Mouse (Mus musculus) neural tube, embryonic 11.5 days (tissue): ENCODE measurements at regions not wholly inside any gene's neighbourhood (a gene's known extent, or its start where the extent isn't known, plus 50 kb on each side); places are given as distances from the start of the nearest gene placed in this dataset.

ENCODE experiments used
- ATAC-seq: fragments of 200-750 bp; cut with Nextera tagmentation; 2 replicates; pipeline ENCODE4 v1.8.0; 2017; ENCODE audit warnings: moderate number of reproducible peaks, mild to moderate bottlenecking, moderate TSS enrichment, moderate library complexity; ENCODE audit not compliant: insufficient read depth, low FRiP score, low TSS enrichment
- DNase-seq: peaks from one replicate; pipeline ENCODE4 v3.0.0-alpha.2; 2015; ENCODE audit warnings: low spot score
- H3K27ac ChIP-seq: fragments of 300-500 bp; sonication (generic); 2 replicates; pipeline ENCODE4 v1.5.1; 2014; ENCODE audit warnings: low read depth, mild to moderate bottlenecking, low read length
- H3K27me3 ChIP-seq: fragments of 300-500 bp; sonication (generic); 2 replicates; pipeline ENCODE4 v1.6.1; 2014; ENCODE audit warnings: mild to moderate bottlenecking, low read length, mixed read lengths; ENCODE audit not compliant: control insufficient read depth, insufficient read depth
- H3K36me3 ChIP-seq: fragments of 300-500 bp; sonication (generic); 2 replicates; pipeline ENCODE4 v1.6.1; 2014; ENCODE audit warnings: mild to moderate bottlenecking, low read length, moderate library complexity, mixed read lengths; ENCODE audit not compliant: control insufficient read depth, insufficient read depth
- H3K4me1 ChIP-seq: fragments of 300-500 bp; sonication (generic); 2 replicates; pipeline ENCODE4 v1.6.1; 2014; ENCODE audit warnings: low read length, mixed read lengths; ENCODE audit not compliant: control insufficient read depth, insufficient read depth
- H3K4me2 ChIP-seq: fragments of 300-500 bp; sonication (generic); 2 replicates; pipeline ENCODE4 v1.6.1; 2014; ENCODE audit warnings: low read depth, mild to moderate bottlenecking, moderate library complexity
- H3K4me3 ChIP-seq: fragments of 300-500 bp; sonication (generic); 2 replicates; pipeline ENCODE4 v1.5.1; 2014; ENCODE audit warnings: low read depth, low read length
- H3K9ac ChIP-seq: fragments of 300-500 bp; sonication (generic); 2 replicates; pipeline ENCODE4 v1.6.1; 2014; ENCODE audit warnings: mild to moderate bottlenecking, low read length
- H3K9me3 ChIP-seq: fragments of 300-500 bp; sonication (generic); 2 replicates; pipeline ENCODE4 v1.6.1; 2016; ENCODE audit warnings: low read length; ENCODE audit not compliant: control insufficient read depth
- WGBS: fragments of 180-500 bp; shearing (Covaris S2); extraction: QIAGEN DNeasy Blood & Tissue Kit; methylation state at CpG from one replicate; pipeline ENCODE4 v1.1.7; 2014; 5-methylcytosine and 5-hydroxymethylcytosine counted together

DNA sequence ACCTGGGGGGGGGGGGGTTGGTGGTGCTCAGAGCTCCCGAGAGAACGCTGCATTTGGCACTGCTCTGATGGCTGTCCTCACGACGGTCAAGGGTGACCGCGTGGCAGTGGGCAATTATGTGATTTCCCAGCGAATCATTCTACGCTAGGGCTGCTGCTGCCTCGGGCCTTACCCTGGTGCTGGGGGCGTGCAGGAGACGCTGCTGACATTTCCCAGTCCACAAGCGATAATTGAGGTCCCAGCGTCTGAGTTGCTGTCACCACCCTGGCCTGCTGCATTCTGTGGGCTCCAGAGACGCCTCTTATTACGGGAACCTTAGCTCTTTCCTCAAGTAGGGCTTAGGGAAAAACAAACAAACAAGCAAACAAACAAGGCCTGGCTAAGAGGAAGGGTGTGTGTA, 52.0 kb upstream of the Nkx1-1 start:
- H3K9ac ChIP-seq, result no peak overlapping the region
- ATAC-seq (no peak), DNase-seq (no peak)
- no peaks in the 10 kb centered on the region; the same call in 1 of the 2 replicates for H3K27me3 ChIP-seq
- no peak overlapping the region for H3K4me3 ChIP-seq
- peaks cover 11% of the 10 kb centered on the region for H3K4me1 ChIP-seq
- WGBS, result 66% methylated on average over 15 of the region's 15 CpGs
- H3K27ac ChIP-seq, result no peak overlapping the region
- H3K36me3 ChIP-seq, result no peaks in the 10 kb centered on the region
- no peaks in the 10 kb centered on the region for H3K9me3 ChIP-seq
- H3K4me2 ChIP-seq, result no peak overlapping the region
